Mouse (Mus musculus): ENCODE data around the gene Celsr2. TPM values are rescaled to one million over a fixed set of nuclear protein-coding genes. Genes with fewer than 3 reads are reported as not detected.

Celsr2 gene
- total RNA-seq (2023), result 1 to 10 TPM; 1.0 to 1.8 TPM

GRCm38 (mm10) chr3:108414857-108415830, at the start of gene Celsr2:
Gene Celsr2, minus strand, starts transcription at chr3:108415552.

DNA sequence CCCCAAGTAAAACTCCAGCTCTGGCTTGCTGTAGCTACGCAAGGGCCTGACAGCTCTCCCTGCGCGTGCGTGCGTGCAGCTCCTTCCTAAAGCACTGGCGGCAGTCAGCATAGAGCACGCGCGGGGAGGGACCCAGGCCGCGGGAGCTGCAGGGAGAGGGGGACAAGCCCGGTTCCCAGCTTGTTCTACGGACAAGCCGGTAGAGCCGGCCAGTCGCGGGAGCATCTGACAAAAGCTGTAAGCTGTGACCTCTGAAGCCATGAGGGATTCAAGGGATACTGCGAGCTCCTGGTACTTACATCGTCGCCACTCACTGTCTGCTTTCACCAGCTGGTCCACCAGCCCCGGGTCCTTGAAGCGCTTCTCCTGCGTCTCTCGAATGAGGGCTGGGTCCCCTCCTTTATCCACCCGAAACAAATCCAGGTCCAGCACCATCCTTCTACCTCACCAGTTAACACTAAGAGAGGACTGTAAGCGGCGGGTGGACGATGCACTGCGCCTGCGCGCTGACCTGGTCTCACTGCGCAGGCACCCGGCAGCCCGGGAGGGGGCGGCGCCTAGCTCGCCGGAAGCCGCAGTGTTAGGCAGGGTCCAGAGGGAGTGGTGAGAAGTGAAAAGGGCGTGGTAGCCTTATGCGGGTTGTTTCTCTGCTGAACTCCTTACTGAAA, 29.5 kb upstream of the Celsr2 start, which contains the start of gene Sars:
Gene Sars (minus strand): TSS at position 512 of the 668 bp plus-strand sequence.

GRCm38 (mm10) chr3:108383485-108384354, 31.6 kb downstream of the Celsr2 start, which contains the start of gene Psrc1:
Gene Psrc1, plus strand, starts transcription at chr3:108383839.

DNA sequence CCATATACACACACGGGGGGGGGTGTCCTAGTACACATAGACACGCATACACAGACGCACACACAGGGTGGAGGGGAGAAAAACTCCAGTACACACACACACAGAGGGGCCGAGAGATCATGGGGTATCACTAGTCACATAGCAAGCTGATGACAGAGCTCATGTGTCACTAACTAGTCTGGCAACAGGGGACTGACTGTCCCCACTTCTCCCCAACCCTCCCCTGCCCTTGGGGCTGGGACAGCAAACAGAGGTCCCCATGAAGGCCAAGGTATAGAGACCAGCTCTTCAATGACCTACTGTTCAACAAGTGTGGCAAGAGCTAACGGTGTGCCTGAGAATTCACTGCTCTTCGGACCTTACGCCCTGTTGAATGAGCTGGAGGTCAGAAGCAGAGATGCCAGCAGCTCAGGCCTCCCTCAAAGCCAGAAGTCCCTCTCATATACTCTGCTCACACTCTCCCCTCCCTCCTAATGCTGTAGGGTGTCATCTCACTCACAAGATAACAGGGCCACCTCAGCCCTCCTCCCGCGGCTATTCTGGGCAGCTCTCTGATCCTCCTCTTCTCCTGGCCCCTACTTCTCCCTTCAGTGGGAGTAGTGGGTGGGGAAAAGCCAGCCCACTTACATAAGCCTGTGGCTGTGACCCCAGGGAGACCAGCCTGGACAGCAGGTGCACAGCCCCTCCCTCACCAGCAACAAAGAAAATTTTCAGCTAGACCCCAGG, 50.9 kb downstream of the Celsr2 start, which contains the start of gene Mybphl:
Gene Mybphl (plus strand): TSS at position 642 of the 726 bp plus-strand sequence.

Other genes with a start within 250 kb of the Celsr2 start
- gene Amigo1, start 229.2 kb downstream of the Celsr2 start, total RNA-seq (2023), result 1 to 10 TPM; 2.7 to 4.0 TPM
- 10 to 100 TPM; 19.2 to 22.1 TPM for gene Cyb561d1, start 214.3 kb downstream of the Celsr2 start, total RNA-seq (2023)
- 10 to 100 TPM; 16.7 to 17.0 TPM for gene Atxn7l2, start 204.6 kb downstream of the Celsr2 start, total RNA-seq (2023)
- not detected for gene Sypl2, start 188.9 kb downstream of the Celsr2 start, total RNA-seq (2023)
- gene Psma5, start 158.6 kb downstream of the Celsr2 start, total RNA-seq (2023), result 10 to 100 TPM; 42.6 to 47.6 TPM
- 100 to 1,000 TPM; 125 to 140 TPM for gene Sort1, start 131.5 kb downstream of the Celsr2 start, total RNA-seq (2023)
- gene Mybphl, start 50.6 kb downstream of the Celsr2 start, total RNA-seq (2023), result not detected
- gene Psrc1, start 31.7 kb downstream of the Celsr2 start, total RNA-seq (2023), result 1 to 10 TPM in 1 of 2 experiments, under 1 TPM in 1; 0.76 to 2.1 TPM
- gene Sars, start 29.7 kb upstream of the Celsr2 start, total RNA-seq (2023), result 10 to 100 TPM; 78.4 to 82.3 TPM
- gene 1700013F07Rik, start 118.6 kb upstream of the Celsr2 start, total RNA-seq (2023), result not detected
- not detected for gene 5330417C22Rik, start 121.0 kb upstream of the Celsr2 start, total RNA-seq (2023)
- 10 to 100 TPM; 36.9 to 38.4 TPM for gene Tmem167b, start 146.9 kb upstream of the Celsr2 start, total RNA-seq (2023)
- gene Taf13, start 156.1 kb upstream of the Celsr2 start, total RNA-seq (2023), result 10 to 100 TPM; 24.1 to 30.4 TPM
- gene Wdr47, start 175.7 kb upstream of the Celsr2 start, total RNA-seq (2023), result 10 to 100 TPM in 1 of 2 experiments, 1 to 10 TPM in 1; 8.2 to 18.8 TPM
- 10 to 100 TPM; 32.7 to 36.7 TPM for gene Clcc1, start 238.4 kb upstream of the Celsr2 start, total RNA-seq (2023)

All from monocyte, adult 59 days (primary cell).